Mouse (Mus musculus): ENCODE results near the gene Lck.

Lck gene

GRCm38 (mm10) chr4:129584884-129585608, 11.6 kb upstream of the Lck start:
- DNase-seq = peak; percentile 96

GRCm38 (mm10) chr4:129584370-129584769, 10.9 kb upstream of the Lck start:
- no peak for DNase-seq

- DNase-seq = no peak
Measured at GRCm38 (mm10) chr4:129582251-129582650, 8.8 kb upstream of the Lck start.

- peak; percentile 73 for DNase-seq
Measured at GRCm38 (mm10) chr4:129580347-129580746, 6.9 kb upstream of the Lck start.

- DNase-seq = no peak
Measured at GRCm38 (mm10) chr4:129578466-129578865, 5.0 kb upstream of the Lck start, which contains the start of gene Fam167b. Gene Fam167b, minus strand, starts transcription at chr4:129578549.

- DNase-seq = no peak
Measured at GRCm38 (mm10) chr4:129577688-129578087, 4.2 kb upstream of the Lck start.

- peak; percentile 86 for DNase-seq
Measured at GRCm38 (mm10) chr4:129576863-129577491, 3.5 kb upstream of the Lck start.

- peak; percentile 91 for DNase-seq
Measured at GRCm38 (mm10) chr4:129575171-129575844, 1.9 kb upstream of the Lck start.

GRCm38 (mm10) chr4:129573093-129573370, 409 bp downstream of the Lck start:
- no peak for DNase-seq

- DNase-seq = no peak
Measured at GRCm38 (mm10) chr4:129572236-129573092, 977 bp downstream of the Lck start.

- DNase-seq = no peak
Measured at GRCm38 (mm10) chr4:129571551-129572084, 1.8 kb downstream of the Lck start.

GRCm38 (mm10) chr4:129570028-129570427, 3.4 kb downstream of the Lck start:
- DNase-seq = no peak

GRCm38 (mm10) chr4:129568366-129568765, 5.1 kb downstream of the Lck start:
- DNase-seq = no peak

GRCm38 (mm10) chr4:129565139-129565538, 8.3 kb downstream of the Lck start:
- no peak for DNase-seq

- DNase-seq = no peak
Measured at GRCm38 (mm10) chr4:129563718-129564117, 9.7 kb downstream of the Lck start.

GRCm38 (mm10) chr4:129561184-129561583, 12.3 kb downstream of the Lck start:
- no peak for DNase-seq

GRCm38 (mm10) chr4:129558321-129558955, 15.0 kb downstream of the Lck start:
- peak; percentile 86 for DNase-seq

GRCm38 (mm10) chr4:129557256-129557808, 16.1 kb downstream of the Lck start:
- DNase-seq = peak; percentile 54

- DNase-seq = peak; percentile 98
Measured at GRCm38 (mm10) chr4:129556532-129557223, 16.8 kb downstream of the Lck start.

- peak; percentile 38 for DNase-seq
Measured at GRCm38 (mm10) chr4:129555862-129556531, 17.4 kb downstream of the Lck start.

- DNase-seq = peak; percentile 75
Measured at GRCm38 (mm10) chr4:129555421-129555861, 18.0 kb downstream of the Lck start.

Measured in thymus, postnatal 4 days (tissue).